Mouse (Mus musculus) neural tube, embryonic 10.5 days (tissue): ENCODE measurements around the gene Rfc1.

Source experiments
- DNase-seq: peaks from one replicate; pipeline ENCODE4 v3.0.0-alpha.2; 2017; ENCODE audit warnings: low spot score; ENCODE audit errors: extremely low spot score

The Rfc1 gene

DNA sequence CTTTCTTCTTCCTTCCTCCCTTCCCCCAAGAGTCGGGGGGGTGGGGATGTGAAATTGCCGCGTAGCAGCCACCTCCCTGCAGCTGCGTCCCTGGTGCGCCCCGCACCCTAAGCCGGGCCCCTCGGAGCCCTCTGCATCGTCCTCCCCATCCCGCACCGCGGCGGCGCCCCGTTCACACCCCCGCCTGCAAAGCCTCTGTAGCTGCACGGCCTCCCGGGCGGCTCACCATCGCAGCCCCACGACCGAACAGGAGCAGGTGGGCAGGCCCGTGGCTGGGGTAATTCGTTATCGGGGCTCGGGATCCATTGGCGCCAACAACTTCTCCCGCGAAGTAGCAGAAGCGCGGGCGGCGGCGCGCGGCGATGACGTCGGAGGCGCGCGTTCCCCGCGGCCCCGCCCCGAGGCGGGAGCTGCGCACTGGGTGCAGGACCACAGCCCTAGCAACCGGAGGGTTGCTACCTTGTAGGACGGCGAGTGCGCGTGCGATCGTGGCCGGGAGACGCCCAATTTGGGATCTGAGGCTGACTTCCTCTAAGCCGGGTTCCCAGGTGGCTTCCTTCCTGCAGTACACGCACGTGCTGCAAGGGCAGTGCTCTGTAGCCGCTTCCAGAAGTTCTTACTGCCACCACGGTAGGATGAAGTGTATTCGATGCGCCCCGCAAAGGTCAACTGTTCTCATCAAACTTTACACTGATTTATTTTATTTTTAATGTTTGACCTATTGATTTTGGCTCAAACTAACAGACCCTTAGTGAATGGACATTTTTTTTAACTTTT is at the start of gene Rfc1:
Rfc1 (minus strand) TSS at position 373 of the 777 bp plus-strand sequence.
- DNase-seq, result peak; percentile 92

DNA sequence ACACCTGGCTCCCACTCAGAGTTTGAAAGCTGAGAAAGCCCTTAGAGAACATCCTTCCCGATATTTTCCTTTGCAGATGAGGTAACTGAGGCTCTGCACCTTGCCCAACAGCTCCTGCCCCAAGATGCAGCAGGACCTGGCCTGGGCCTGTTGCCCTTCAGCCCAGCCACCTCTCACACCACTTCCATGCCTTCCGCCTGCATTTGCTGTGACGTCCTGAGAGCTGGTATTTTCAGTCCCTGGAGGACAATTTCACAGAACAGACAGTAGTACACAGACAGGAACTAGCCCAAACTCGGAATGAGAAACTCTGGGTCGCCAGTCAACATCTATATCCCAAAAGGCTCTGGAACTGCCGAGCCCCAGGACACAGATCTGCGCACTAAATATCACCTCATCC is 39.3 kb upstream of the Rfc1 start:
- no peak for DNase-seq

DNA sequence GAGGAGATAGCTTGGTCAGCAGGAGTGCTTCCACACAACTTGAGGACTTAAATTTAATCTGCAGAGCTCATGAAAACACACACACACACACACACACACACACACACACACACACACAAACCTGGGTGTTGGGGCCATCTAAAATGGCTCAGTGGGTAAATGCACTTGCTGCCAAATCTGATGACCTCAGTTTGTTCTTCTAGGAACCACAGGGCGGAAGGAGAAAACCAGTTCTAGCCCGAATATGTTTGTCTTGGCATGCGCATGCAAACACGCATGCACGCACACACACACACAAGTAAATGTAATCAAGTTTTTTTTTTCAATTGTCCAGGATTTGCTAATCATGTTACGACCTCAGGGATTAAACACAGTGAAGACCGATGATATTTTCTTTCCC is 36.1 kb upstream of the Rfc1 start:
- no peak for DNase-seq

DNA sequence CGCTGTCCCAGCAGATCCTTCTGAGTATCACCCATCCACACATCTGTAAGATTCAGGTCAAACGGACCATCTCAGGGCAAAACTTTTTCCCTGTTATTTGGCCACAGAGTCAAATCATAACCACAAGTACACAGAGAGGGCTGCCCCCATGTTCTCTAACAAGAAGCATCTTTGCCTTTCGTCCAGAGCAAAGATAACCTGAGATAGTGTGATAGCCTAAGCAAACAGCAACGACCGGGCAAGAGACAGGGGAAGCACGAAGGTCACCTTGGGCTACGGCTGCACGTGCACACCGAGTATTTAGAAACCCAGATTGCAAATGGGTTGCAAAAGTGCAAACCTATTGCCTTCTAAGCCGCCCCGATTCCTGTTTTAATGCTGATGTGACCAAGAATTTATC is 32.4 kb upstream of the Rfc1 start:
- DNase-seq, result no peak

DNA sequence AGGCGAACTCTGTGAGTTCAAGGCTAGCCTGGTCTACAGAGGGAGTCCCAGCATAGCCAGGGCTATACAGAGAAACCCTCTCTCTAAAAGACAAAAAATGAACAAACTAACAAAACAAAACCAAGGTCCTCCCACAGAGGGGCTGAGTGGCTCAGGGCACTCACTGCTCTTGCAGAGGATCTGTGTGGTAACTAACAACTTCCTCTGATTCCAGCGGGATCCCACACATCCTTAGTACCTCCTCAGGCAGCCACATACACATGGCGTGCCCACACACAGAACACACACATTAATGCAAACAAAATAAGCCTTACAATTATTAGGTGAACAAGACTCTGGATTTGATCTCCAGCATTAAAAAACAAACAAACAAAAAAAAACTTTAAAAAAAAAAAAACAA is 22.3 kb upstream of the Rfc1 start:
- DNase-seq, result no peak

DNA sequence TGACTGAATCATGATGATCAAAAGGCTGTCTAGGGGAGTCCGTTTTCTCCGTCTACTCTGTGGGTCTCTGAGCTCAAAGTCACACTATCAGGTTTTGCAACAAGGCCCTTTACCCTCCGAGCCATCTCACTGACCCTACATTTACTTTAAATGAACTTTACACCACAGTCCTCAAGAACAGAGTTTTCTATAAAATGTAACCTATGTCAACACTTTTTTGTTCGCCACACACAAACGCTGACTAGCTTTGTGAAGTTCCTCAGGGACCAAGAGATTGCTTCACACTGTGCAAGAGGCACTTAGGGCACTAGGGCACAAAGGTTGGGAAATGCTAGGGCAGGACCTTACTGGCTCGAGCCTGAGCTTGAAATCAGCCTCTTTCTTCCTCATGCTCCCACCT is 21.4 kb upstream of the Rfc1 start:
- DNase-seq, result no peak

DNA sequence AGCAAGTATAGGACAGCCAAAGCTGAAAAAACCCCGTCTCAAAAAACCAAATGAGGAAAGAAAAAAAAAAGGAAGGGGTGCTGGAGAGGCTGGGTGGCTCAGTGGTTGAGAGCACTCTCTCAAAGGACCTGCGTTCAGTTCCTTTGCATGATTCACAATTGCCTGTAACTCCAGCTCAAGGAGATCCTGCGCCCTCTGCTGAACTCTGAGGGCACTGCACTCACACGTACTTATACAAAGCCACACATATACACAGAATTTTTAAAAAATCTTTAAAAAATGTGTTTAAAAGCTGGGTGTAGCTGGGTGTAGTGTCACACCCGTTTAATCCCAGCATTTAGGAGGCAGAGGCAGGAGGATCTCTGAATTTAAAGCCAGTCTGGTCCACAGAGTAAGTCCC is 19.5 kb upstream of the Rfc1 start:
- no peak for DNase-seq

DNA sequence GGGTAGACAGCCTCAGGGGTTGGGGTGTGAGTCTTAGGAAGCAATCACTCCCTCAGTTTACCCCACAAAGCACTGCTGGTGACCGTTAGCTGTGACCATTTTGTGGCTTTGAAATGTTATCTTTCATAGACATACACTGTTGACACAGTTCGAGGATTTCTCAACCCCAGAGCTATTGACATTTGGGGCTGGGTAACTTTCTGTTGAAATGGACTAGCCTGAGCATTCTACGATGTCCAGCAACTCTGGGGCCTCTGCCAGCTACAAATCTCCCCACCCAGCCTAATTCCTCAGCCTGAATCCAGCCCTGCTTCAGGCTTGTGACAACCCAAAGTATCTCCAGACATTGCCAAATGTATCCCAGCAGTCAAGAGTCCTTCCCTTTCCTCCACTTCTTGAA is 18.6 kb upstream of the Rfc1 start:
- DNase-seq, result no peak

DNA sequence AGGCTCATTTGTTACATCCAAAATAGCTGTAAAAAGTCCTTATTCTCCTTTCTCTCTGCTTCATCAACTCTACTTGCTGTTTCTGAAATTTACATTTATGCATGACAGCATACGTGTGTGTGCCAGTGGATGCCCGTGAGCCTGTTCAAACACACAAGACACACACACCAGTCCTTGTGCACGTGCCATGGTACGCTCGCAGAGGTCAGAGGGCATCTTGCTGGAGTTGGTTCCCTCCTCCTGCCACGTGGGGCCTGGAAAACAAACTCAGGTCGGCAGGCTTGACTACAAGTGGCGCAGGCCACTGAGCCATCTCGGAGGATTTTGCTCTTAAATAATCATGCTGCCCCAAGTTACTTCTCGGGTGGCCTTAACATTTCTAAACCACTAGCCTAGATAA is 15.0 kb upstream of the Rfc1 start:
- no peak for DNase-seq

DNA sequence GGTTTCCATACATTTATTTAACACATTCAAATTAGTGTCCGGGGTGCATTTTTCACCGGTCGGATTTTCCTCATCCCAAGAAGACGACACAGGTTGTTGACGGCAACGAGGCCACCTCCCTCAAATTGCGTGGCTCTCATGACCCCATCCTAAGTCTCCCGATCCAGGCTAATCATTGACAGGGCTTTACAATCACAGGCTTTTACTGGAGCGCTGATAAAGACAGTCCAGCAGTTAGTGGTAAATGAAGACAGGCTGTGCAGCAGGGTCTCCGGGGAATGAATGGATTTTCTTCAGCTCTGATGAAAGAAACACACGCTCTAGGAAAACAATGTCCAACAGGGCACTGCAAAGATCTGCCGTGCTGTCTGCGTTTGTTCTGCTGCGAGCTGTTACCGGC is 12.7 kb upstream of the Rfc1 start, which contains the start of gene Klb:
Klb (plus strand) TSS at position 147 of the 400 bp plus-strand sequence.
- DNase-seq, result no peak

DNA sequence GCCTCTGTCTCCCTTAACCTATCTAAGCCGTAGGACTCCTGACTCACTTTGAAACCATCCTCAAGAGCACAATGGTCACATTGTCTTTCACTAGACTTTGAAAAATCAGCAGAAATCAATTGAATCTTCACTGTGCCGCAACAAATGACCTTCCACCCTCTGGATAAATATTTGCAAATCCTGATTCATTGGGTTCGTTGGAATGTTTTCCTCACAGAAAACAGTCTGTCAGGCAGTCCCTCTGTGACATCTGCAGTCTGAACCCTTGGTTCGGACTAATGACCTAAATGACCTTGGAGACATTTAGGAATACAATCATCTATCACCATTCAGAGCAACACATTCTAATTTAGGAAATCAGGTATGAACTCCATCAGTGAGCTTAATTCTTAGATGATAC is 4.7 kb upstream of the Rfc1 start:
- DNase-seq, result no peak

DNA sequence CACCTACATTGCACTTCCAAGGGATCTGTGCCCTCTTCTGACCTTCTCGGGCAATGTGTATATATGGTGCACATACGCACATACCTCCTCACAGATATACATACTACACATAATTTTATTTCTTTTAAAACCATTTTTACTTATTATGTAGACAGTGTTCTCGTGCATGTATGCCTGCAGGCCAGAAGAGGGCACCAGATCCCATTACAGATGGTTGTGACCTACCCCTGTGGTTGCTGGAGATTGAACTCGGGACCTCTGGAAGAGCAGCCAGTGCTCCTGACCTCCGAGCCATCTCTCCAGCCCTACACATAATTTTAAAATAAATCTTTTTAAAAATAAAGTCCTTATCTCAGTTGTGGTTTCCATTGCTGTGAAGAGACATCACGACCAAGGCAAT is 2.9 kb upstream of the Rfc1 start:
- DNase-seq, result no peak

DNA sequence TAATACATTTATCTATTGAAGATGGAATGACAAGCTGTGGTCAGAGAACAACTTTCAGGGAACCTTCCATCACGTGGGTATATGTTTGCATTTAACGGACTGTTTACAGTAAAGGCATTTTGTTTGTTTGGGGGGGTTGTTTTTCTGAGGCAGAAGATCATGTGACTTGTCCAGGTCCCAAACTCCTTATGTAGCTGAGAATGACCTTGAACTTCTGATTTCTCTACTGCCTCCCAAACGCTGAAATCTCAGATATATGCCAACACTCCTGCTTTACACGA is 545 bp upstream of the Rfc1 start:
- no peak for DNase-seq

DNA sequence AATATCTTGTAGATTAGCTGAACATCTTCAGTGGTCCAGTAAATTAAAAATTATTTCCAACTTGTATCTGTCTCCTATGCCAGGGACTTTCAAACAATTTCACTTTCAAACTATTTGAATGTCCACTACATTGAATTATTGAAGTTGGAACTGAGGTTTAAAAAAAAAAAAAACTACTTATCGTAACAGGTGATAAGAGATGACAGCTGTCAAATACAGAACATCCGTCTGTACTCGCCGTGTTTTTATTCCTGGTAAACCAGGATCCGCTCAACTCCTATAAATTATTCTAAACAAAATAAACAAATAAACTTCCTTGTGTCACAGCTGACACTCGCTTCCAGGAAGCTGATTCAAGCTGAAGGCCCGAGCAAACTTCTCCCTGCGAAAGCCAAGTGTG is 682 bp downstream of the Rfc1 start:
- DNase-seq, result no peak

DNA sequence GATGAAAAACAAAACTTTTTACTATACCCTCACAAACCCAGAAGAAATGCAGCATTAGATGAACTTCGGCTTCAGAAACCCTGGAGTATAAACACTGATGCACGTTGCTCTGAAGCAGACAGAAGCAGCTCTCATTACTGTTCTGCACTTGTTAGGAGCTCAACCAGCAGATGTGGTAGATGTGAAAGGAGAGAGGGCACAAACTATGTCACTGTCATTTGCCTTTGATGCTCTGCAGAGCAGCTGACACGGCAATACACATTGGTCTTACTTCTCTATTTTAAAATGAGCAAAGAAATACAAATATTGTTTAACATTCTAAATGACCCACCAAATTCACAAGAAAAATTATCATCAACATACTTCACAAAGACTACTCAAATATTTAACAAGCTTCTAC is 5.5 kb downstream of the Rfc1 start:
- no peak for DNase-seq

DNA sequence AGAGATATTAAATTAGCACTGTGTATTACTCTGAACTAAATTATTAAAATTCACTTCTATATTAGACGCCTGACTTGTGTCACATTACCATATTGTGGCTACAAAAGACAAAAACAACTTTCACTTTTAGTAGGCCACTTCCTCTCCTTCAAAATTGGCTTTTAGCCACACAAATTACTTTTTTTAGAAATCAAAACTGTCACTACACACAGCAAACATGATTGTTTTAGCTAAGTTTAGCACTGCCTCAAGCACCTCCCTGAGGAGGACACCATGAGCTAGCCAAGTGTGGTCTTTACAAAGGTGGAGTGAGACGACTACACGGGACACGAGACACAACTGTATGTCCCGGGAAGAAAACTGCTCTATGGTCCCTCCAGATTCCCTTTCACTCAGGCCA is 9.3 kb downstream of the Rfc1 start:
- DNase-seq, result no peak

DNA sequence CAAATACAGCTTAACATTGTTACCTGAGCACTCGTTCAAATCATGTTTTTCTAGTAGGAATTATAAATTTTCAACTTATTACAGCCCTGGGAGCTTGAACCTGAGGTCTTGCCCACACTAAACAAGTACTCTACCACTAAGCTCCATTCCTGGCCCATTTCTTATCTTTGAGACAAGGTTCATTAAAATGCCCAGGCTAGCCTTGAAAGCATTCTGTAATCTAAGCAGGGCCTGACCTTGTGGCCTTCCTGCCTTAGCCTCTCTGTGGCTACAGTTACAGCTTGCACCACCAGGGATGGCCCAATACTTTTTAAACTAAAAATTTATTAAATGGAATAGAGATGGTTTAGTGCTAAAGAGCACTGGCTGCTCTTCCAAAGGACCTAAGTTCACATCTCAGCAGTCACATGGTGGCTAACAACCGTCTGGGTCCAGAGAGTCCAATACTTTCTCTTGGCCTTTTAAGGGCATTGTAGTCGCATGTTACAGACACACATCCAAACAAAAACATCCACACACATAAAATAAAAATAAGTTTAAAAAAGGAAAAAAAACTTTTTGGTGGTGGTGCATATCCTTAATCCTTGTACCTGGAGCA is 10.6 kb downstream of the Rfc1 start:
- DNase-seq, result no peak

DNA sequence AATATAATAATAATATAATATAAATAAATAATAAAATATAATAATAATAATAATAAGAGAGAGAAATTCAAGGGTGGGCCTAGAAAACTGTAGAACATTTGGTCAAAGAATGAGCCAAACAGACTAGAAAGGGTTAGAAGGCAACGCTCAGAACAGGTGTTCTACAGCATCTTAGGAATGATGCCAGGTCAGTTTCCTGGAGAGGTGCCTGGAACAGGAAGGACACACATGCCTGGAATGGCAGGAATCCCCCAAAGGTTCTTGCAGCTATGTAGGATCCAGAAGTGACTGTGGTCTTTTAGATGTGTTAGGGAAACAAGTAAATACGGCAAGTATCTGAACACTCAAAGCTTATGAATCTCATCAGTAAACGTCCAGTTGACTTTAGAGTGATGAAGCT is 11.2 kb downstream of the Rfc1 start:
- DNase-seq, result no peak

DNA sequence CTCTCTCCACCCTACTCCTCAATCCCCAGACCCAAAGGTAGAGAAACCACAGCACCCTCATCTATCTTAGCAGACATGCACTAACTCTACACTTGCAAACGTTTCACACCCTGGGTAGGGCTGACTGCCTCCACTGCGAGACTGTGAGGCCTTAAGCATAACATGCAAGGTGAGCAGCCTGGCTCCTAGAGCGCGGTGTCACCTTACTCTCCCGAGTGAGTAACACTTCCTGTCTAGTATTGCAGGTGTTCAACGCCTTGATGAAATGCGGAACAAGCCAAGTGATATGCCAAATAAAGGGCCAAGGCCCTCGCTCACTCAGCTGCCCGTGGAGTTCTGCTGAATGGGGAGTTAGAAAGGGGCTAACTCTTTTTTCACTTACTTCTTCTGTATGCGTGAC is 13.3 kb downstream of the Rfc1 start:
- DNase-seq, result no peak

DNA sequence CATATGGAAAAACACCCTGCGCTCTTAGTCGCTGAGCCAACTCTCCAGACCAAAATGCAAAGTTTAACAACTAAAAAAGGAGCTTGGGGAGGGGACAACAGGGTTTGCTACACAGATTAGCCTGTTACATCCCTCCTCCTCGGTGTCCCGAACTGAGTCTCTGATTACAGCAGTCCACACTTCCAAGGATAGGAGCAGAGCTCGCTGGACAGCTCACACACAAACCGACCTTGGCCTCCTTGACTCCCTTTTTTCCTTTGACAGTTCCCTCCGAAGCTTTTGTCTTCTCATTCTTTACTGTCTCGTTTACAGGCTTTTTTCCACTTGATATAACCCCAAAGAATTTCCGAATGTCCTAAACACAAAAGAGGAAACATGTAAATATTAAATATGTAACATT is 16.3 kb downstream of the Rfc1 start:
- DNase-seq, result no peak

DNA sequence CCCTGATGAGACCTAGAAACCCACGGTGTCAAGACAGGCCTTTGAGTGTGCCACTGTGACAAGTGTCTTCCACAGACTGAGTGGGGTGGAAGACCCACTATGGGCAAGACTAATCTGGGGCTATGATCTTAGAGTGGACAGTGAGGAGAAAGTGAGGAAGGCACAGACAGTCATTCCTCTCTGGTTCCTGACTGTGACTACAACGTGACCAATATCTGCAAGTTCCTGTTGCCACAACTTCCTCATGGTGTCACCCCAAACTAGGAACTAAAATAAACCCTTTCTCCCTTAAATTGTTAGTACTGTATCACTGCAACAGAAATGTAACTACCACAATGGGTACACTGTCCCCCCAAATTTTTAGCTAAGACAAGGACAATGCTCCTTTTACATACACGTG is 26.6 kb downstream of the Rfc1 start:
- DNase-seq, result no peak

DNA sequence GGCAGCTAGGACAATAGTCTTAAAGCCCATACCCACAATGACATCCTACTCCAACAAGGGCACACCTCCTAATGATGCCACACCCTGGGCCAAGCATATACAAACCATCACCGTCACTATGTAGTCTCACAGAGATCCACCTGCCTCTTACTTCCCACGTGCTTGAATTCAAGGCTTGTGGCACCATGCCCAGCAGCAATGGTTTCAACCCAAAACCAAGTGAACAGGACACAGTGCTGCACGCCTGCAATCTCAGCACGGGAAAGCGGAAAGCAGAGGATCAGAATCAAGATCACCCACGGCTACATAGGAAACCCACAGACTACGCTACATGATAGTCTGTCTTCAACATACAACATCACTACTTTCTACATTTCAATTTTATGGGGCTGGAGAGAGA is 27.3 kb downstream of the Rfc1 start:
- DNase-seq, result no peak

DNA sequence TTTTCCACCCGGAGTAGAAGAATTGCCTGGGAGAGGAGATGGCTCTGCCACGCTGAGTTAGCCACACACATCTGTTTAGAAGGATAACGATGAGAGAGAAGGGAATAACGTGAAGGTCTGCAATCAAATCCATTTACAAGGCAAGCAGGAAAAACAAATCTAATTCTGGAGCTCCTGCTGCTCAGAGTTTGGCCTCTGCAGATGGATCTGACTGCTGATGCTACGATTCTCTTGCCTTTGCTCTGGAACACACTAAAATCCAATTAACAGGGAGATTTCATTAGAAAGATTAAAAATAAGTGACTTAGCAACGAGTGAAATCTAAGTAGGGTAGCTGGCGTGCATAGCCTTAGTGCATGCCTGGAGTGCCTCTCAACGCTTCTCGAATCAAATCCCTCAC is 30.0 kb downstream of the Rfc1 start:
- no peak for DNase-seq

DNA sequence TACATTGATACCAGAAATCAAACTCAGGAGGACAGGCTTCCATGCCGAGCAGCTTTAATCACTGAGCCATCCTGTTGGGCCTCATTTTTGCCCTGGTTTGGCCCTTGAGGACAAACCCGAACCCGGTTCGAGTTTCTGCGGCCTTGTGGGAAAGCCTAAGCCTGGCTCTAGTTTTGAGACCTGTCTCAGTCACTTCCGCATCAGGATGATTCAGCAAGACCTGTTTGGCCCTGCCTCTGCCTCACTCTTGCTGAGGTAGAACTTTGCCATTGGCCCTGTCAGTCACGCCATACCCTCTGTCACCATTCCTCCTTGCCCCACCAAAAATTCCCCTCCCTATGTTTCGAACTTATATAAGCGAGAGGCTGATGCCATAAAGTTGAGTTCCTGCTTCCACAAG is 35.3 kb downstream of the Rfc1 start:
- no peak for DNase-seq
